Mouse (Mus musculus) CH12.LX (cell line): Measurements from ENCODE around the gene Fgd6. TPM values are rescaled to one million over a fixed set of nuclear protein-coding genes. Genes with fewer than 3 reads are reported as not detected.

ENCODE experiments used
- DNase-seq: peaks from one replicate; pipeline ENCODE4 v3.0.0-alpha.2; 2013; ENCODE audit errors: extremely low read depth
- H3K27ac ChIP-seq: 2 replicates; pipeline ENCODE4 v1.5.1; 2012; ENCODE audit warnings: low read depth, mild to moderate bottlenecking, control low read depth, moderate library complexity; ENCODE audit not compliant: insufficient read depth
- H3K27me3 ChIP-seq: replicated peaks from 2 replicates; pipeline ENCODE3; 2012; ENCODE audit warnings: inconsistent platforms
- H3K36me3 ChIP-seq, 2 experiments: replicated peaks in 1 of 2; 2 replicates each; pipeline versions ENCODE3 to v1.6.1; 2012; ENCODE audit warnings: inconsistent platforms in 1 of 2, low read length in 1 of 2, mild to moderate bottlenecking in 1 of 2, mixed read lengths in 1 of 2, moderate library complexity in 1 of 2; ENCODE audit not compliant: control insufficient read depth in 1 of 2, insufficient read depth in 1 of 2
- H3K4me1 ChIP-seq, 2 experiments: 2 replicates each; pipeline ENCODE4 v1.6.1; 2012; ENCODE audit warnings: inconsistent platforms in 1 of 2, moderate library complexity in 1 of 2; ENCODE audit not compliant: insufficient read depth in 2 of 2, control insufficient read depth in 1 of 2
- H3K4me2 ChIP-seq: 2 replicates; pipeline ENCODE4 v1.6.1; 2012; ENCODE audit warnings: low read depth, mild to moderate bottlenecking, control low read depth; ENCODE audit not compliant: poor library complexity, insufficient read depth, severe bottlenecking
- H3K4me3 ChIP-seq, 3 experiments: fragments of 150-350 bp in 1 of 3; sonication (generic) in 1 of 3; replicated peaks in 1 of 3; 2 replicates each; pipeline versions ENCODE3 to v1.5.1; 2011 to 2012; ENCODE audit warnings: low read depth in 2 of 3, low read length in 2 of 3, mild to moderate bottlenecking in 2 of 3, moderate library complexity in 2 of 3, control low read depth in 1 of 3, improper control_type of control experiment in 1 of 3, inconsistent platforms in 1 of 3, mixed read lengths in 1 of 3; ENCODE audit not compliant: poor library complexity in 1 of 3
- H3K79me2 ChIP-seq: replicated peaks from 2 replicates; pipeline ENCODE4 v1.6.1; 2012; ENCODE audit warnings: mild to moderate bottlenecking, moderate library complexity; ENCODE audit not compliant: control insufficient read depth, poor library complexity, insufficient read depth, severe bottlenecking; ENCODE audit errors: extremely low read depth
- H3K9ac ChIP-seq: 2 replicates; pipeline ENCODE4 v1.6.1; 2012; ENCODE audit warnings: low read depth, mild to moderate bottlenecking, control low read depth, moderate library complexity; ENCODE audit not compliant: insufficient read depth
- H3K9me3 ChIP-seq: replicated peaks from 2 replicates; pipeline ENCODE3; 2012; ENCODE audit warnings: low read length, inconsistent platforms, mixed read lengths
- BHLHE40 ChIP-seq: IDR thresholded peaks from 2 replicates; pipeline ENCODE4 v1.6.1; 2011; ENCODE audit warnings: mild to moderate bottlenecking, low read depth, low read length, improper control_type of control experiment
- CHD2 ChIP-seq: IDR thresholded peaks from 2 replicates; pipeline ENCODE4 v1.6.1; 2011; ENCODE audit warnings: low read length, improper control_type of control experiment
- ETS1 ChIP-seq: conservative IDR thresholded peaks from 2 replicates; pipeline ENCODE4 v1.6.1; 2012; ENCODE audit warnings: low read depth, mild to moderate bottlenecking, inconsistent platforms, low read length, improper control_type of control experiment, moderate library complexity
- GABPA ChIP-seq: IDR thresholded peaks from 2 replicates; pipeline ENCODE4 v1.6.1; 2012; ENCODE audit warnings: low read depth, low read length, improper control_type of control experiment, inconsistent platforms; ENCODE audit not compliant: insufficient replicate concordance
- HCFC1 ChIP-seq: IDR thresholded peaks from 2 replicates; pipeline ENCODE4 v1.6.1; 2012; ENCODE audit warnings: low read depth, mild to moderate bottlenecking, inconsistent platforms, low read length, improper control_type of control experiment
- JUN ChIP-seq: IDR thresholded peaks from 2 replicates; pipeline ENCODE4 v1.6.1; 2011; ENCODE audit warnings: low read depth, mild to moderate bottlenecking, low read length, improper control_type of control experiment, moderate library complexity; ENCODE audit not compliant: insufficient read depth
- JUND ChIP-seq: conservative IDR thresholded peaks from 2 replicates; pipeline ENCODE4 v1.6.1; 2011; ENCODE audit warnings: low read depth, low read length, improper control_type of control experiment
- KAT2A ChIP-seq: IDR thresholded peaks from 2 replicates; pipeline ENCODE4 v1.6.1; 2012; ENCODE audit warnings: low read length, improper control_type of control experiment, inconsistent platforms; ENCODE audit not compliant: insufficient replicate concordance
- MXI1 ChIP-seq: IDR thresholded peaks from 2 replicates; pipeline ENCODE4 v1.6.1; 2011; ENCODE audit warnings: mild to moderate bottlenecking, low read depth, low read length, improper control_type of control experiment
- MYC ChIP-seq: IDR thresholded peaks from 2 replicates; pipeline ENCODE4 v1.6.1; 2011; ENCODE audit warnings: low read depth, mild to moderate bottlenecking, improper control_type of control experiment, low read length
- NRF1 ChIP-seq: IDR thresholded peaks from 2 replicates; pipeline ENCODE4 v1.6.1; 2014; ENCODE audit warnings: low read depth, mild to moderate bottlenecking, inconsistent platforms, low read length, improper control_type of control experiment, moderate library complexity
- SIN3A ChIP-seq: IDR thresholded peaks from 2 replicates; pipeline ENCODE4 v1.6.1; 2012; ENCODE audit warnings: low read length, improper control_type of control experiment, inconsistent platforms
- SMC3 ChIP-seq: IDR thresholded peaks from 2 replicates; pipeline ENCODE4 v1.6.1; 2011; ENCODE audit warnings: low read depth, low read length, improper control_type of control experiment
- TCF12 ChIP-seq: IDR thresholded peaks from 2 replicates; pipeline ENCODE4 v1.6.1; 2014; ENCODE audit warnings: low read depth, mild to moderate bottlenecking, inconsistent platforms, low read length, improper control_type of control experiment
- USF1 ChIP-seq: IDR thresholded peaks from 2 replicates; pipeline ENCODE4 v1.6.1; 2014; ENCODE audit warnings: low read depth, mild to moderate bottlenecking, inconsistent platforms, low read length, improper control_type of control experiment
- USF2 ChIP-seq: conservative IDR thresholded peaks from 2 replicates; pipeline ENCODE4 v1.6.1; 2011; ENCODE audit warnings: low read depth, low read length, improper control_type of control experiment
- ZC3H11A ChIP-seq: IDR thresholded peaks from 2 replicates; pipeline ENCODE4 v1.6.1; 2012; ENCODE audit warnings: low read depth, mild to moderate bottlenecking, inconsistent platforms, low read length, improper control_type of control experiment
- ZNF384 ChIP-seq: IDR thresholded peaks from 2 replicates; pipeline ENCODE4 v1.6.1; 2012; ENCODE audit warnings: low read depth, low read length, improper control_type of control experiment, inconsistent platforms
- dilution Hi-C: fragments of 300-500 bp; cut with MboI; formaldehyde crosslinking; loops from 2 replicates; pipeline ENCODE4 v1.14.3; 2020; ENCODE audit warnings: low sequenced_read_pairs; ENCODE audit not compliant: extremely low pct_unique_long_range_greater_than_20kb, extremely low pct_ligation_motif_present
- in situ Hi-C: fragments of 300-500 bp; cut with MboI; formaldehyde crosslinking; loops from 3 replicates; pipeline ENCODE4 v1.14.3; 2019; ENCODE audit warnings: low sequenced_read_pairs, low pct_ligation_motif_present, low pct_unique_long_range_greater_than_20kb, mixed read lengths
- polyA plus RNA-seq: library from polyadenylated mRNA; unstranded; fragments of >175 nt; gene quantifications from 2 replicates; pipeline ENCODE4 v1.2.1, GENCODE M21; 2012; ENCODE audit warnings: low read depth; ENCODE audit not compliant: insufficient read length
- total RNA-seq, 2 experiments: library from RNA; depleted of rRNA; stranded (reverse); fragments of 300-350 nt in 1 of 2; fragments of >200 nt in 1 of 2; gene quantifications; 2 replicates each; pipeline ENCODE4 v1.2.3; 2012 to 2014

Gene Fgd6
- total and polyA plus RNA-seq, 3 experiments: 3.3 to 7.2 (median 5.0) TPM

DNA sequence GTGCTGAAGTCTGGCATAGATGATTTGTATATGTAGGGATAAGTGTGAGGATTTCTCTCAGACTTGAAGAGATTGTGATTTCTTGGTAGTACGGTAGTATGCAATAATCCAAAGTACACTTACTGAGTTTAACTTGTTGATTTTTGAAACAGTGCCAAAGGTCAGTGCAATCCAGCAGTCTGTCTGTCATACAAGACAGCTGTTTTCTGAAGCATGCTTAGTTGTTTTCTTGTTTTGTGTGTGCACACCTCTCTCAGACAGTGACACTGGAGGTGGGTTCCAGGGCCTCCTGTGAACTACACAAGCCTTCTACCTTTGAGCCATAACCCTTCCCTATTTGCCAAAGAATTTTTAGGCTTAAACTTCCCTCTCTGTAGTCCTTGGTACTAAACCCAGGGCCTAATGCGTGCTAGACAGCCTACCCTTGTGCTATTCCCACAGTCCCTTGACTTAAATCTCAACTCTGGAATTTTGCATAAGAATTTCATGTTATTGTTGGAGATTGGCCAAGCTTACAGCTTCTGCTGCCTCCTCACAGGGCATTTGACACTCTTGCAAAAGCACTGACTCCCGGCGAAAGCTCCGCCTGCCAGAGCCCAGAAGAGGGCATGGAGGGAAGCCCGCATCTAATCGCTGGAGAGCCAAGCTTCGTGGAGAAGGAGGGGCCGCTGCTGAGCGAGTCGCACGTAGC lies 135.8 kb downstream of the Fgd6 start:
- Histone ChIP-seq H3K4me1 (peaks cover 5 to 9% of the 10 kb centered on the region in 2 experiments; a peak in 3 of 4 replicates), H3K4me3 (no peak overlapping the region), H3K27me3 (no peaks in the 10 kb centered on the region), H3K9ac (no peak overlapping the region), H3K27ac (no peak overlapping the region), H3K36me3 (peaks cover 50 to 84% of the 10 kb centered on the region in 2 experiments), H3K4me2 (no peak overlapping the region), H3K79me2 (no peaks in the 10 kb centered on the region), H3K9me3 (peaks cover 7% of the 10 kb centered on the region)
- no peak for TF ChIP-seq SIN3A
- no peak for TF ChIP-seq MYC
- TF ChIP-seq TCF12: no peak
- TF ChIP-seq USF2: no peak
- no peak for TF ChIP-seq ETS1
- no peak for TF ChIP-seq ZNF384
- no peak for TF ChIP-seq SMC3
- no peak for TF ChIP-seq ZC3H11A
- TF ChIP-seq MXI1: no peak
- no peak for TF ChIP-seq BHLHE40
- TF ChIP-seq NRF1: no peak
- TF ChIP-seq JUND: no peak
- TF ChIP-seq USF1: no peak
- no peak for TF ChIP-seq JUN
- TF ChIP-seq KAT2A: no peak
- dilution Hi-C loops: no loop called here
- no peak for DNase-seq
- in situ Hi-C loops: no loop called here

- Histone ChIP-seq H3K4me1 (peaks cover 5 to 9% of the 10 kb centered on the region in 2 experiments; a peak in 3 of 4 replicates), H3K4me3 (no peak overlapping the region), H3K36me3 (peaks cover 50 to 79% of the 10 kb centered on the region in 2 experiments), H3K4me2 (no peak overlapping the region), H3K27me3 (no peaks in the 10 kb centered on the region), H3K9me3 (peaks cover 7% of the 10 kb centered on the region), H3K27ac (no peak overlapping the region), H3K9ac (no peak overlapping the region), H3K79me2 (no peaks in the 10 kb centered on the region)
- no peak for TF ChIP-seq HCFC1
- TF ChIP-seq CHD2: no peak
- no peak for TF ChIP-seq GABPA
- in situ Hi-C loops: no loop called here
- DNase-seq: no peak
- dilution Hi-C loops: no loop called here
Observed at GRCm38 (mm10) chr10:94172137-94172536, 136.3 kb downstream of the Fgd6 start.
